Mouse (Mus musculus) midbrain, embryonic 11.5 days (tissue): Measurements from ENCODE around the gene Arhgap10. TPM values are rescaled to one million over a fixed set of nuclear protein-coding genes. Genes with fewer than 3 reads are reported as not detected.

Source experiments
- ATAC-seq: fragments of 200-750 bp; cut with Nextera tagmentation; 2 replicates; pipeline ENCODE4 v1.8.0; 2017; ENCODE audit warnings: moderate TSS enrichment, moderate library complexity; ENCODE audit not compliant: low FRiP score
- DNase-seq: peaks from one replicate; pipeline ENCODE4 v3.0.0; 2015; ENCODE audit warnings: low spot score; ENCODE audit errors: missing footprints
- H3K27ac ChIP-seq: fragments of 300-500 bp; sonication (generic); 2 replicates; pipeline ENCODE4 v1.5.1; 2014; ENCODE audit warnings: low read depth, low read length
- H3K27me3 ChIP-seq: fragments of 300-500 bp; sonication (generic); 2 replicates; pipeline ENCODE4 v1.6.1; 2014; ENCODE audit warnings: mild to moderate bottlenecking, low read length, moderate library complexity, mixed read lengths; ENCODE audit not compliant: control insufficient read depth, insufficient read depth
- H3K36me3 ChIP-seq: fragments of 300-500 bp; sonication (generic); 2 replicates; pipeline ENCODE4 v1.6.1; 2014; ENCODE audit warnings: mild to moderate bottlenecking, low read length, moderate library complexity, mixed read lengths; ENCODE audit not compliant: control insufficient read depth, insufficient read depth
- H3K4me1 ChIP-seq: fragments of 300-500 bp; sonication (generic); 2 replicates; pipeline ENCODE4 v1.6.1; 2014; ENCODE audit warnings: low read length; ENCODE audit not compliant: control insufficient read depth, insufficient read depth
- H3K4me2 ChIP-seq: fragments of 300-500 bp; sonication (generic); 2 replicates; pipeline ENCODE4 v1.6.1; 2014; ENCODE audit warnings: mild to moderate bottlenecking, moderate library complexity
- H3K4me3 ChIP-seq: fragments of 300-500 bp; sonication (generic); 2 replicates; pipeline ENCODE4 v1.5.1; 2014; ENCODE audit warnings: low read depth, low read length
- H3K9ac ChIP-seq: fragments of 300-500 bp; sonication (generic); 2 replicates; pipeline ENCODE4 v1.6.1; 2014; ENCODE audit warnings: low read length
- H3K9me3 ChIP-seq: fragments of 300-500 bp; sonication (generic); 2 replicates; pipeline ENCODE4 v1.6.1; 2016; ENCODE audit warnings: low read length; ENCODE audit not compliant: control insufficient read depth
- WGBS: fragments of 180-500 bp; shearing (Covaris S2); extraction: QIAGEN DNeasy Blood & Tissue Kit; methylation state at CpG from one replicate; pipeline ENCODE4 v1.1.7; 2014; 5-methylcytosine and 5-hydroxymethylcytosine counted together
- polyA plus RNA-seq: library from polyadenylated mRNA; unstranded; fragments of >200 nt; fragmentation: Nextera tagmentation; extraction: Ambion mirVana; gene quantifications from 2 replicates; pipeline ENCODE4 v1.2.1, GENCODE M21; 2014

Arhgap10 gene
- polyA plus RNA-seq, 1 experiment from 2014 or later, result 12.1 TPM

DNA sequence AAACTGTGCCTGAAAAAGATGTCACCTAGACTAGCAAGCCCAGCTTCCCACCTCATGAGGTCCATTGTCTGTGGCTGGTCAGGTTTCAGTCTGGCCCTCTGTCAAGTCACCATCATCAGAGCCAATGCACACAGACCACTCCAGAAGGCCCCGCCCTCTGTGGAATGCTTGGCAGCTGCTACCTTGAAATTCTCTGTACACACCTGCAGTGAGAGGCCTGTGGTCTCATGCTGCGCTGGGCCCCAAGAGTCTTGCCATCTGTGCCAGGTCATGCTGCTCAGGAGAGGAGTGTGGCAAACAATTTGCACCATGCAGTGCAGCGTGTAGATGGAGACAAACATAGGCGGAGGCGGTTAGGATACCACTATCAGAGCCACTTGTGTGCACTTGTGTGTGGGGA is 290.0 kb downstream of the Arhgap10 start:
- ATAC-seq, result no peak
- WGBS, result 92% methylated on average over 5 of the region's 5 CpGs
- no peak overlapping the region for H3K4me2 ChIP-seq

DNA sequence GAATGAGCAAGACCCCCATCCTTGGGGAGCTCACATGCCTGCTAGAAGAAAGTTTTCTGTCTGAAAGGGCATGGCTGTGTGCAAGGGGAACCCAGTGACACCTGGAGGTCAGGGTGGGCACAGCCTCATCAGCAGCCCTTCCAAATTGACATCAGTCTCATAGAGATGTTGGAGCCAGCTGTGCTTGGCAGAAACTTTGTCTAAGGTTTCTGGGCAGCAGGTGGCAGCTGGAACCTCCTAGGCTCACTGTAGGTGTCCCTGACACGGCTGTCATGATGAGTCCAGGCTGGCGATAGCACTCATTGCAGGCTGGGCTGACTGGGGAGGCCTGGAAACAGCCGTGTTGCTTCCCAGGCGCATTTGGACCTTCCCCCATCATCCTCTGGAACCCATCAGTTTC is 294.6 kb downstream of the Arhgap10 start:
- Histone ChIP-seq H3K36me3 (no peaks in the 10 kb centered on the region), H3K4me1 (no peaks in the 10 kb centered on the region), H3K4me3 (no peak overlapping the region), H3K27ac (no peak overlapping the region), H3K27me3 (no peaks in the 10 kb centered on the region), H3K9me3 (no peaks in the 10 kb centered on the region), H3K9ac (no peak overlapping the region), H3K4me2 (no peak overlapping the region)
- WGBS, result 76% methylated on average over 4 of the region's 4 CpGs
- no peak for ATAC-seq
- DNase-seq, result no peak

More for the DNA sequence above, 290.0 kb downstream of the Arhgap10 start:
- Histone ChIP-seq H3K9ac (no peak overlapping the region), H3K9me3 (no peaks in the 10 kb centered on the region), H3K4me3 (no peak overlapping the region), H3K27ac (no peak overlapping the region), H3K27me3 (no peaks in the 10 kb centered on the region), H3K4me1 (no peaks in the 10 kb centered on the region), H3K36me3 (no peaks in the 10 kb centered on the region)
- DNase-seq, result no peak

DNA sequence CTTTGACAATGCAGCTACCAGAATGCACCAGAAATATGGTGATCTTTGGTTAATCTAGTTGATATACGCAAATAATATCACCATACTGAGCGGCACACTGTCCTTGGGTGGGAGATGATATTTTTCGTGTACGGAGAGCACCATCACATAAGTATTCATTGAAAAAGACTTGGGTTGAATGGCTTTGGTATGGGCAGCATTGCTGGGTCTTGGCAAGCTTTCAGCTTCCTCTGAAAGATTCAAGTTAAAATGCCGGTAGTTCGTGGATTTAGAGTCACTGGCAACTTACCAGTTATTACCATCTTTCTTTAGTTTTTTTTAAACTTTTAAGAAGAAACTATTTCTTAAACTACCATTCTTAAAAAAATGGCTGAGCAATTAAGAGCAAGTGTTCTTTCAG is 302.6 kb downstream of the Arhgap10 start:
- no peak for DNase-seq
- Histone ChIP-seq H3K27ac (no peak overlapping the region), H3K27me3 (no peaks in the 10 kb centered on the region), H3K4me1 (no peaks in the 10 kb centered on the region), H3K9ac (no peak overlapping the region), H3K36me3 (no peaks in the 10 kb centered on the region), H3K4me3 (no peak overlapping the region), H3K4me2 (no peak overlapping the region), H3K9me3 (no peaks in the 10 kb centered on the region)
- 97% methylated on average over 6 of the region's 6 CpGs for WGBS
- no peak for ATAC-seq

- no peak for DNase-seq
- H3K4me3 ChIP-seq, result no peak overlapping the region
- no peaks in the 10 kb centered on the region for H3K9me3 ChIP-seq
- no peaks in the 10 kb centered on the region for H3K4me1 ChIP-seq
- no peak overlapping the region for H3K27ac ChIP-seq
- H3K36me3 ChIP-seq, result no peaks in the 10 kb centered on the region
- no peak for ATAC-seq
- 93% methylated on average over 8 of the region's 8 CpGs for WGBS
- no peaks in the 10 kb centered on the region for H3K27me3 ChIP-seq
- H3K9ac ChIP-seq, result no peak overlapping the region
- H3K4me2 ChIP-seq, result no peak overlapping the region
Observed at GRCm38 (mm10) chr8:77214665-77215064, 303.1 kb downstream of the Arhgap10 start.

GRCm38 (mm10) chr8:77213893-77214464 is 303.8 kb downstream of the Arhgap10 start:
- H3K27me3 ChIP-seq, result no peaks in the 10 kb centered on the region
- WGBS, result 77% methylated on average over 3 of the region's 3 CpGs
- no peaks in the 10 kb centered on the region for H3K9me3 ChIP-seq
- no peak overlapping the region for H3K27ac ChIP-seq
- ATAC-seq, result no peak
- DNase-seq, result no peak
- H3K4me3 ChIP-seq, result no peak overlapping the region
- no peak overlapping the region for H3K4me2 ChIP-seq
- no peaks in the 10 kb centered on the region for H3K4me1 ChIP-seq
- H3K36me3 ChIP-seq, result no peaks in the 10 kb centered on the region
- H3K9ac ChIP-seq, result no peak overlapping the region

DNA sequence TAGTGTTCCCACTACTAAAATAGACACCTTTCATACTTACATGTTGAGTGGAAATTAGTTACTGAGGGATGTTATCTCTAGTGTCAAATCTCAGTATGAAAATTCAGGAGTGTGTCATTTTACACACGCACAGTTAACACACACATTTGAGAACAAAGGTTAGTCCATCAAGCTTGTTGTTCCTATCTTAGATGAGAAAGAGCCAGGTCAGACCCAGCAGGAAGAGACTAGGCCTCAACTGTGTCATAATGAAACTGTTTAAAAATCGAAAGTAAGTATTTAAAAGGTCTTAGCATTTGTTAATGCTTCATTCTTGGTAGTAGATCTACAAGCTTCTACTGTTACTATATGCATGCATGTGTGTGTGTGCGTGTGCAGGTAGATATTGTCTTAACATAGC is 308.5 kb downstream of the Arhgap10 start:
- ATAC-seq (no peak), DNase-seq (no peak)
- Histone ChIP-seq H3K27me3 (no peaks in the 10 kb centered on the region), H3K9me3 (no peaks in the 10 kb centered on the region), H3K36me3 (no peaks in the 10 kb centered on the region), H3K9ac (no peak overlapping the region), H3K4me1 (no peaks in the 10 kb centered on the region), H3K4me3 (no peak overlapping the region), H3K27ac (no peak overlapping the region), H3K4me2 (no peak overlapping the region)
- 94% methylated on average over 3 of the region's 3 CpGs for WGBS

Other genes with a start within 250 kb of the Arhgap10 start
- gene Prmt9, start 31.4 kb upstream of the Arhgap10 start, polyA plus RNA-seq, result 22.7 and 24.0 TPM in 2 replicates
- 63.6 and 67.0 TPM in 2 replicates for gene Tmem184c, start 92.7 kb upstream of the Arhgap10 start, polyA plus RNA-seq
- gene Ednra, start 206.5 kb upstream of the Arhgap10 start, polyA plus RNA-seq, result 13.4 and 17.9 TPM in 2 replicates